Mouse (Mus musculus) MN1 (cell line): ENCODE data around the gene Avil.

Experiments used
- DNase-seq: peaks from one replicate; pipeline ENCODE4 v3.0.0-alpha.2; 2016; ENCODE audit warnings: low spot score

The Avil gene

GRCm38 (mm10) chr10:127000529-127000928 lies at the start of gene Avil:
Gene Avil, plus strand, starts transcription at chr10:127000709.
- no peak for DNase-seq

- DNase-seq, result no peak
These were observed 48.1 kb upstream of the Avil start for GRCm38 (mm10) chr10:126952375-126952774.

- peak; percentile 61 for DNase-seq
These were observed 47.5 kb upstream of the Avil start for GRCm38 (mm10) chr10:126953029-126953471.

- no peak for DNase-seq
These were observed 43.7 kb upstream of the Avil start for GRCm38 (mm10) chr10:126956692-126957358.

- DNase-seq, result peak; percentile 96
These were observed 43.0 kb upstream of the Avil start for GRCm38 (mm10) chr10:126957359-126958107.

GRCm38 (mm10) chr10:126960496-126960895 lies 40.0 kb upstream of the Avil start:
- DNase-seq, result no peak

GRCm38 (mm10) chr10:126961757-126962156 lies 38.8 kb upstream of the Avil start:
- DNase-seq, result no peak

- no peak for DNase-seq
These were observed 38.1 kb upstream of the Avil start for GRCm38 (mm10) chr10:126962271-126962965.

- DNase-seq, result no peak
These were observed 37.6 kb upstream of the Avil start for GRCm38 (mm10) chr10:126962966-126963330.

- no peak for DNase-seq
These were observed 36.7 kb upstream of the Avil start for GRCm38 (mm10) chr10:126963821-126964220.

- no peak for DNase-seq
These were observed 29.0 kb upstream of the Avil start for GRCm38 (mm10) chr10:126971363-126972050.

- DNase-seq, result no peak
These were observed 28.3 kb upstream of the Avil start for GRCm38 (mm10) chr10:126972051-126972725.

GRCm38 (mm10) chr10:126972988-126973387 lies 27.5 kb upstream of the Avil start:
- DNase-seq, result no peak

GRCm38 (mm10) chr10:126975706-126976105 lies 24.8 kb upstream of the Avil start:
- no peak for DNase-seq

- DNase-seq, result no peak
These were observed 23.4 kb upstream of the Avil start for GRCm38 (mm10) chr10:126977076-126977475.

- DNase-seq, result peak; percentile 100
These were observed 22.1 kb upstream of the Avil start, which contains the start of gene Ctdsp2 for GRCm38 (mm10) chr10:126978277-126978994. Gene Ctdsp2, plus strand, starts transcription at chr10:126978717.

- peak; percentile 72 for DNase-seq
These were observed 21.3 kb upstream of the Avil start for GRCm38 (mm10) chr10:126979121-126979635.

GRCm38 (mm10) chr10:126979636-126980151 lies 20.8 kb upstream of the Avil start:
- DNase-seq, result peak; percentile 89

GRCm38 (mm10) chr10:126980221-126980932 lies 20.1 kb upstream of the Avil start:
- DNase-seq, result peak; percentile 71
